Mouse (Mus musculus) MEL (cell line): ENCODE measurements around the gene Tmem220. TPM values are rescaled to one million over a fixed set of nuclear protein-coding genes. Genes with fewer than 3 reads are reported as not detected.

ENCODE experiments used
- DNase-seq: peaks from one replicate; pipeline ENCODE4 v3.0.0; 2011; ENCODE audit warnings: low read depth, low spot score
- H3K27ac ChIP-seq: 2 replicates; pipeline ENCODE4 v1.5.1; 2012; ENCODE audit warnings: low read depth, mild to moderate bottlenecking, control low read depth, low read length, moderate library complexity; ENCODE audit not compliant: control insufficient read depth
- H3K27me3 ChIP-seq, 2 experiments: fragments of 150-350 bp in 1 of 2; sonication (generic) in 1 of 2; 2 replicates each; pipeline ENCODE4 v1.6.1; 2012; ENCODE audit warnings: low read length in 2 of 2, mild to moderate bottlenecking in 2 of 2, improper control_type of control experiment in 1 of 2, moderate library complexity in 1 of 2; ENCODE audit not compliant: insufficient read depth in 2 of 2, control insufficient read depth in 1 of 2
- H3K36me3 ChIP-seq, 2 experiments: 2 replicates each; pipeline ENCODE4 v1.6.1; 2012 to 2014; ENCODE audit warnings: low read length in 2 of 2, improper control_type of control experiment in 1 of 2, inconsistent platforms in 1 of 2, mild to moderate bottlenecking in 1 of 2; ENCODE audit not compliant: insufficient read depth in 2 of 2, control insufficient read depth in 1 of 2
- H3K4me1 ChIP-seq, 2 experiments: fragments of 150-350 bp in 1 of 2; sonication (generic) in 1 of 2; 2 replicates each; pipeline ENCODE4 v1.6.1; 2012; ENCODE audit warnings: low read length in 2 of 2, improper control_type of control experiment in 1 of 2, mild to moderate bottlenecking in 1 of 2; ENCODE audit not compliant: insufficient read depth in 2 of 2, control insufficient read depth in 1 of 2
- H3K4me3 ChIP-seq, 2 experiments: fragments of 150-350 bp in 1 of 2; sonication (generic) in 1 of 2; 2 replicates each; pipeline ENCODE4 v1.5.1; 2012; ENCODE audit warnings: low read depth in 2 of 2, low read length in 2 of 2, mild to moderate bottlenecking in 2 of 2, moderate library complexity in 2 of 2, control low read depth in 1 of 2, improper control_type of control experiment in 1 of 2; ENCODE audit not compliant: control insufficient read depth in 1 of 2, insufficient read depth in 1 of 2
- H3K79me2 ChIP-seq: 2 replicates; pipeline ENCODE4 v1.6.1; 2012; ENCODE audit warnings: mild to moderate bottlenecking, low read length, moderate library complexity; ENCODE audit not compliant: control insufficient read depth, poor library complexity, insufficient read depth
- H3K9ac ChIP-seq: 2 replicates; pipeline ENCODE4 v1.6.1; 2012; ENCODE audit warnings: low read depth, mild to moderate bottlenecking, control low read depth, low read length, moderate library complexity; ENCODE audit not compliant: control insufficient read depth, poor library complexity, severe bottlenecking
- H3K9me3 ChIP-seq: fragments of 150-350 bp; sonication (generic); replicated peaks from 2 replicates; pipeline ENCODE4 v1.6.1; 2012; ENCODE audit warnings: mild to moderate bottlenecking, low read length, improper control_type of control experiment, moderate library complexity; ENCODE audit not compliant: insufficient read depth
- BHLHE40 ChIP-seq: IDR thresholded peaks from 2 replicates; pipeline ENCODE4 v1.6.1; 2012; ENCODE audit warnings: low read depth, mild to moderate bottlenecking, inconsistent platforms, low read length, improper control_type of control experiment, borderline replicate concordance
- CHD1 ChIP-seq: IDR thresholded peaks from 2 replicates; pipeline ENCODE4 v1.6.1; 2012; ENCODE audit warnings: low read depth, mild to moderate bottlenecking, inconsistent platforms, low read length, improper control_type of control experiment
- CTCF ChIP-seq, 3 experiments: IDR thresholded peaks in 2 of 3; conservative IDR thresholded peaks in 1 of 3; 2 replicates each; pipeline ENCODE4 v1.5.1; 2011 to 2012; ENCODE audit warnings: low read length in 3 of 3, low read depth in 2 of 3, mild to moderate bottlenecking in 2 of 3, improper control_type of control experiment in 1 of 3, inconsistent platforms in 1 of 3, mixed read lengths in 1 of 3, moderate library complexity in 1 of 3; ENCODE audit not compliant: control insufficient read depth in 1 of 3, insufficient read depth in 1 of 3, poor library complexity in 1 of 3, severe bottlenecking in 1 of 3
- E2F4 ChIP-seq: IDR thresholded peaks from 2 replicates; pipeline ENCODE4 v1.6.1; 2011; ENCODE audit warnings: low read depth, low read length, improper control_type of control experiment, borderline replicate concordance
- EP300 ChIP-seq, 2 experiments: IDR thresholded peaks; 2 replicates each; pipeline ENCODE4 v1.6.1; 2011; ENCODE audit warnings: improper control_type of control experiment in 2 of 2, low read length in 2 of 2, low read depth in 1 of 2, mild to moderate bottlenecking in 1 of 2
- ETS1 ChIP-seq: IDR thresholded peaks from 2 replicates; pipeline ENCODE4 v1.6.1; 2012; ENCODE audit warnings: low read depth, mild to moderate bottlenecking, inconsistent platforms, low read length, improper control_type of control experiment, moderate library complexity
- GABPA ChIP-seq: IDR thresholded peaks from 2 replicates; pipeline ENCODE4 v1.6.1; 2012; ENCODE audit warnings: low read depth, mild to moderate bottlenecking, inconsistent platforms, low read length, improper control_type of control experiment, moderate library complexity
- HCFC1 ChIP-seq: IDR thresholded peaks from 2 replicates; pipeline ENCODE4 v1.6.1; 2012; ENCODE audit warnings: low read depth, mild to moderate bottlenecking, inconsistent platforms, low read length, improper control_type of control experiment, moderate library complexity
- JUND ChIP-seq: IDR thresholded peaks from 2 replicates; pipeline ENCODE4 v1.6.1; 2011; ENCODE audit warnings: low read depth, mild to moderate bottlenecking, improper control_type of control experiment, low read length
- MAZ ChIP-seq: IDR thresholded peaks from 2 replicates; pipeline ENCODE4 v1.6.1; 2012; ENCODE audit warnings: low read depth, mild to moderate bottlenecking, inconsistent platforms, low read length, improper control_type of control experiment
- MXI1 ChIP-seq: IDR thresholded peaks from 2 replicates; pipeline ENCODE4 v1.6.1; 2011; ENCODE audit warnings: mild to moderate bottlenecking, low read depth, low read length, improper control_type of control experiment
- MYB ChIP-seq: IDR thresholded peaks from 2 replicates; pipeline ENCODE4 v1.6.1; 2011; ENCODE audit warnings: mild to moderate bottlenecking, low read depth, low read length, improper control_type of control experiment
- MYC ChIP-seq: IDR thresholded peaks from 2 replicates; pipeline ENCODE4 v1.6.1; 2011; ENCODE audit warnings: low read depth, mild to moderate bottlenecking, low read length, improper control_type of control experiment, moderate library complexity
- NELFE ChIP-seq: IDR thresholded peaks from 2 replicates; pipeline ENCODE4 v1.6.1; 2011; ENCODE audit warnings: low read depth, low read length, improper control_type of control experiment
- NRF1 ChIP-seq: IDR thresholded peaks from 2 replicates; pipeline ENCODE4 v1.6.1; 2014; ENCODE audit warnings: low read depth, mild to moderate bottlenecking, inconsistent platforms, low read length, improper control_type of control experiment, moderate library complexity; ENCODE audit not compliant: poor library complexity, insufficient read depth, severe bottlenecking
- POLR2AphosphoS2 ChIP-seq: IDR thresholded peaks from 2 replicates; pipeline ENCODE4 v1.6.1; 2011; ENCODE audit warnings: low read length, improper control_type of control experiment
- POLR2AphosphoS5 ChIP-seq: IDR thresholded peaks from 2 replicates; pipeline ENCODE4 v1.6.1; 2012; ENCODE audit warnings: low read depth, borderline replicate concordance, mild to moderate bottlenecking, inconsistent platforms, low read length, moderate library complexity, mixed read lengths
- RAD21 ChIP-seq: IDR thresholded peaks from 2 replicates; pipeline ENCODE4 v1.6.1; 2011; ENCODE audit warnings: mild to moderate bottlenecking, low read depth, low read length, improper control_type of control experiment
- RCOR1 ChIP-seq: IDR thresholded peaks from 2 replicates; pipeline ENCODE4 v1.6.1; 2012; ENCODE audit warnings: low read depth, mild to moderate bottlenecking, inconsistent platforms, low read length, improper control_type of control experiment
- SIN3A ChIP-seq: IDR thresholded peaks from 2 replicates; pipeline ENCODE4 v1.6.1; 2012; ENCODE audit warnings: low read length, improper control_type of control experiment, inconsistent platforms
- SMC3 ChIP-seq: IDR thresholded peaks from 2 replicates; pipeline ENCODE4 v1.6.1; 2011; ENCODE audit warnings: low read depth, low read length, improper control_type of control experiment
- TAL1 ChIP-seq: IDR thresholded peaks from 2 replicates; pipeline ENCODE4 v1.6.1; 2012; ENCODE audit warnings: mild to moderate bottlenecking, inconsistent platforms, low read length, moderate library complexity, mixed read lengths
- TBP ChIP-seq: IDR thresholded peaks from 2 replicates; pipeline ENCODE4 v1.8.0; 2011; ENCODE audit warnings: low read depth, low read length, improper control_type of control experiment
- UBTF ChIP-seq: IDR thresholded peaks from 2 replicates; pipeline ENCODE4 v1.6.1; 2012; ENCODE audit warnings: low read depth, mild to moderate bottlenecking, inconsistent platforms, low read length, improper control_type of control experiment, moderate library complexity, borderline replicate concordance; ENCODE audit not compliant: insufficient read depth
- USF2 ChIP-seq, 2 experiments: IDR thresholded peaks; 2 replicates each; pipeline ENCODE4 v1.6.1; 2011 to 2012; ENCODE audit warnings: improper control_type of control experiment in 2 of 2, low read length in 2 of 2, borderline replicate concordance in 1 of 2, inconsistent platforms in 1 of 2, low read depth in 1 of 2, mild to moderate bottlenecking in 1 of 2; ENCODE audit not compliant: insufficient read depth in 1 of 2
- ZKSCAN1 ChIP-seq: IDR thresholded peaks from 2 replicates; pipeline ENCODE4 v1.6.1; 2012; ENCODE audit warnings: low read depth, mild to moderate bottlenecking, inconsistent platforms, low read length, improper control_type of control experiment, moderate library complexity
- ZMIZ1 ChIP-seq: IDR thresholded peaks from 2 replicates; pipeline ENCODE4 v1.6.1; 2012; ENCODE audit warnings: low read depth, mild to moderate bottlenecking, inconsistent platforms, low read length, improper control_type of control experiment, moderate library complexity
- polyA plus RNA-seq, 2 experiments: library from polyadenylated mRNA; stranded (reverse) in 1 of 2; unstranded in 1 of 2; fragments of >175 nt in 1 of 2; fragments of >200 nt in 1 of 2; gene quantifications; 2 replicates each; pipeline versions ENCODE4 v1.2.1 to v1.2.4; 2012; ENCODE audit warnings: low replicate concordance in 2 of 2, low read depth in 1 of 2; ENCODE audit not compliant: insufficient read length in 2 of 2, insufficient read depth in 1 of 2, missing spikeins in 1 of 2
- total RNA-seq: library from RNA; depleted of rRNA; stranded (reverse); fragments of 300-350 nt; gene quantifications from 2 replicates; pipeline ENCODE4 v1.2.3, GENCODE M21; 2012

The Tmem220 gene
- total and polyA plus RNA-seq, 3 experiments = 0.35 to 0.99 TPM; not detected in 1

- H3K36me3 ChIP-seq = no peaks in the 10 kb centered on the region
- H3K9ac ChIP-seq = no peak overlapping the region
- DNase-seq = no peak
- no peaks in the 10 kb centered on the region for H3K4me1 ChIP-seq
- no peaks in the 10 kb centered on the region for H3K9me3 ChIP-seq
- H3K4me3 ChIP-seq = no peak overlapping the region
- no peak for TF ChIP-seq GABPA
- no peak for TF ChIP-seq JUND
- no peak for TF ChIP-seq BHLHE40
- TF ChIP-seq NRF1 = no peak
- TF ChIP-seq HCFC1 = no peak
- TF ChIP-seq NELFE = no peak
- TF ChIP-seq EP300 (IDR thresholded peaks at IDR 0.05; ENCODE audit: low read depth in 1 of 2, low read length in 2 of 2) = no peak
- TF ChIP-seq TBP = no peak
- no peak for TF ChIP-seq MYC
- TF ChIP-seq USF2 (IDR thresholded peaks at IDR 0.05; ENCODE audit: borderline replicate concordance in 1 of 2, insufficient read depth in 1 of 2, low read depth in 1 of 2, low read length in 2 of 2) = no peak
- no peak for TF ChIP-seq RCOR1
- TF ChIP-seq MXI1 = no peak
- TF ChIP-seq CTCF (IDR thresholded peaks at IDR 0.05 in 2 of 3, conservative IDR thresholded peaks at IDR 0.05 in 1 of 3; ENCODE audit: control insufficient read depth in 1 of 3, insufficient read depth in 1 of 3, low read depth in 2 of 3, low read length in 3 of 3, poor library complexity in 1 of 3, severe bottlenecking in 1 of 3) = no peak
- no peak for TF ChIP-seq POLR2AphosphoS2
- TF ChIP-seq ZMIZ1 = no peak
- TF ChIP-seq TAL1 = no peak
- H3K27me3 ChIP-seq = 0 out of 4 replicates have a peak, but pooled peaks cover 0 to 2% of the 10 kb centered on the region in 2 experiments
- no peaks in the 10 kb centered on the region for H3K79me2 ChIP-seq
- H3K27ac ChIP-seq = no peak overlapping the region
These were observed 14.5 kb upstream of the Tmem220 start for GRCm38 (mm10) chr11:67010430-67010829.

DNA sequence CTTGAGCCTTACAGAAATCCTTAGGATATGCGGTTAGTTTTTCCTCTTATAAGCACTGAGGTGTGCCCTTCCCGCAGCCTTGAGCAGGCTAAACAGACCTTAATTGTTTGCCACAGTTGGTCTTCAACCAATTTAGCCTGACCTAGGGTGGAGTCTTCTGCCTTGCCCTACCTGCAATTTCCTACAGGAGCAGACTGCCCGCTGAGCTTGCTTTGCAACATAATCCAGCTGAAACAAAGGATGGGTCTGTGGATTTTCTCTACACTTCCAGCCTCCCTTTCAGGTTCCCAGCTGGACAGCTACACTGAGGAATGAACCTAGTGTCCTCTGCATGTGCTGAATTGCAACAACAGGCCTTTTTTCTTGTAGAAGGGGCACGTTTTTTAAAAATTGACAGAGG lies 13.3 kb upstream of the Tmem220 start:
- Histone ChIP-seq H3K4me3 (no peak overlapping the region), H3K27me3 (peaks cover 0 to 2% of the 10 kb centered on the region in 2 experiments; a peak in 1 of 4 replicates), H3K4me1 (no peaks in the 10 kb centered on the region), H3K79me2 (no peaks in the 10 kb centered on the region), H3K9me3 (no peaks in the 10 kb centered on the region), H3K27ac (no peak overlapping the region), H3K9ac (no peak overlapping the region), H3K36me3 (no peaks in the 10 kb centered on the region)
- no peak for TF ChIP-seq POLR2AphosphoS5
- TF ChIP-seq JUND = no peak
- no peak for TF ChIP-seq POLR2AphosphoS2
- TF ChIP-seq E2F4 = no peak
- no peak for TF ChIP-seq RAD21
- no peak for TF ChIP-seq TAL1
- no peak for TF ChIP-seq MAZ
- no peak for TF ChIP-seq SIN3A
- no peak for TF ChIP-seq SMC3
- no peak for TF ChIP-seq CHD1
- no peak for TF ChIP-seq MYB
- no peak for TF ChIP-seq ZKSCAN1
- TF ChIP-seq HCFC1 = no peak
- no peak for TF ChIP-seq ETS1
- TF ChIP-seq UBTF = no peak
- TF ChIP-seq BHLHE40 = no peak
- TF ChIP-seq EP300 (IDR thresholded peaks at IDR 0.05; ENCODE audit: low read depth in 1 of 2, low read length in 2 of 2) = no peak
- DNase-seq = no peak
